Mouse (Mus musculus) testis, postnatal 14 days (tissue): ENCODE measurements around the gene Ptpn18.
"Not testable (repeated sequence)": the region's sequence is repeated elsewhere in the genome, so short reads cannot be mapped to it uniquely, and the experiment has no call there.

Experiments used
- DNase-seq: peaks from one replicate; pipeline ENCODE4 v3.0.0; 2021; ENCODE audit warnings: low spot score

The Ptpn18 gene

GRCm38 (mm10) chr1:34517297-34517696 is 57.7 kb downstream of the Ptpn18 start:
- not testable (repeated sequence) for DNase-seq

DNA sequence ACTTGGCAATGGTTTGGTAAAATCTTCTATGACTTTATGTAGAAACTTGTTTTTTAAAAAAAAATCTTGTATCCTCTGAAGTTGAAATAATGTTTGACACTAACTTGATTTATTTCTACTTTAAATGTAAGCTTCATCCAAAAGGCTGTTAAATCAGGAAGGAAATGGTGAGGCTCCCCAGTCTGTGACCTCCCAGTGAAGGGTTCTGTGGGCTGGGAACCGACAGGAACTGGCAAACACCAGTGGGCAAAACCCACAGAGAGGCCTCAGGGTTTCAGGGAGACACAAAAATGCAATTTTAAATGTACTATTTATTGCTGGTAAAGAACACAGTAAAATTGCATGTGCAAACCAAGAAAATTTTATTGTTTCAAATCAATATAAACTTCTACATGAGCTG is 58.2 kb downstream of the Ptpn18 start:
- not testable (repeated sequence) for DNase-seq

DNA sequence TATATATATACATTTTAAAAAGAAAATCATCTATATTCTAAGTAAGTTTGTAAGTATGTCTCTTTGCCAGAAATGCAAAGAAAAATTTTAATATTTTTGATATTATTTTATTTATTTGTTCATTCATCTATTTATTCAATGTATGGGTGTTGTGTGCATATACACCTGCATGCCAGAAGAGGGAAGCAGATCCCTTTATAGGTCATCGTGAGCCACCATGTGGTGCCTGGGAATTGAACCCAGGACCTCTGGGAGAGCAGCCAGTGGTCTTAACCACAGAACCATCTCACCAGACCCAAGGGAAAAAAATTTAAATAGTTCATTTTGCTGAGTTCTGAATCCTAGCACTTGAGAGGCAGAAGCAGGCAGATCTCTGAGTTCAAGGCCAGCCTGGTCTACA is 58.7 kb downstream of the Ptpn18 start:
- DNase-seq, result no peak

DNA sequence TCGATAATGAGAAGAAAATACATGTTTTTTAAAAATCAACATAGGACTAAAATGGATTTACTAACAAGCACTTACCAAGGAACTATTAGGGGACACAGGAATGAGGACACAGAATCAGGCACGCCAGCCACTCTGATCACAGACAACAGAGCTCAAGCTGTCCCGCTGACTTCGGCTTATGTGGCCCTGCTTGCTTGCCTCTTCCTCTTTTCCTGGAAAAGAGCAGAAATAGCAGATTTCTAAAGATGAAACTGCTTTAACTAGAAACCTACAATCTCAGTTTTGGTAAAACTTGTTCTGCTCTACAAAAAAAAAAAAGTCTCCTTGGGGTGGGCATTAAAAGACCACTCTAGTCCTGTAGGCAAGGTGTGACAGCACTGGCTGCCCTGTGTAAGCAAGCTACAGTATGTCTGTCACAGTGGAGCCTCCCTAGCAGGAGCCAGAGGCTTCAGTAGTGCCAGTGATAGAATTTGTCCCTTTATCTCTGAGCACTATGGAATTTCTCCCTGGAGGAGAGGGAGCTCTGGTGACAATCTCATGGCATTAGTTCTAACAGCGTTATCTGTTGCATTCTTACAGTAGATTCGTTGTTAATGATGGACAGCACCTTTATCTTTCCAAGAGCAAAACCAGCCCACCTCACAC is 62.8 kb downstream of the Ptpn18 start:
- DNase-seq, result no peak

DNA sequence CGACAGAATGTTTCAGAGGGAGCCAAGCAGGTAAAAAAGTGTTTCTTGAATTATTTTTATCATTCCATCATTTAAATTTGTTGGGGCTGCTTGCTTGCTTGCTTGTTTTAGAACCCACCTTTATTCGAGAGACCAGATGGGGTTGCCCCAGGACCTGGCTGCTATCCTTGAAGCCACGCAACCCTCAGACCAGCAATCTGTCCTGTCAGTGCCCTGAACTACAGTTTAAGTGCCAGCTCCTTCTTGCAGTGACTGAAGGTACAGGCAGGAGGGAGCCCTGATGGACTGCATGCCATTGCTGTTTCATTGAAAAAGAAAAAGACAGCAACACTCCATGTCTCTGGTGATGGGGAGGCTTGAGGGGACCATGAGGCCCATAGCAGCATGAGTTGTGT is 63.3 kb downstream of the Ptpn18 start:
- no peak for DNase-seq

DNA sequence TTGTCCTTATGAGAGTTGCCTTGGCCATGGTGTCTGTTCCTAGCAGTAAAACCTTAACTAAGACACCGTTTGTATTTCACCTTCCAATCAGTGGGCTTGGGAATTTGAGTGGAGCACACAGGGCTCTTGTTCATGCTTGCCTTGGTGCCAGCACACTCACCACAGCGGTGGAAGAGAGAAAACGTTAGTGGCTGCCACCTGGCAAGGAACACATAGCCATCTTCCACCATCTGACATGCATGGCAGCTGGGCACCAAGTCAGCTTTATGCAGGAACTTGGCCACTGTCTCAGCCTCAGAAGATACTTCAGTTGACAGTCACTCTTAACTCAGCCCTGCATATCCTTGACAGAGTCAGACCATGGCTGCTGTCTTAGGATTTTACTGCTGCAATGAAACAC is 64.1 kb downstream of the Ptpn18 start:
- no peak for DNase-seq
